Mouse (Mus musculus) neural tube, embryonic 10.5 days (tissue): ENCODE results near the gene Trim12a.
A peak's percentile ranks its signal among the peaks of the same experiment; 100 is the strongest.
"Not testable (repeated sequence)": the region's sequence is repeated elsewhere in the genome, so short reads cannot be mapped to it uniquely, and the experiment has no call there.

Experiments used
- DNase-seq: peaks from one replicate; pipeline ENCODE4 v3.0.0-alpha.2; 2017; ENCODE audit warnings: low spot score; ENCODE audit errors: extremely low spot score

Trim12a gene

GRCm38 (mm10) chr7:104315369-104316080 is at the start of gene Trim12a:
Gene Trim12a (minus strand): TSS chr7:104315466.
- DNase-seq = not testable (repeated sequence)

DNA sequence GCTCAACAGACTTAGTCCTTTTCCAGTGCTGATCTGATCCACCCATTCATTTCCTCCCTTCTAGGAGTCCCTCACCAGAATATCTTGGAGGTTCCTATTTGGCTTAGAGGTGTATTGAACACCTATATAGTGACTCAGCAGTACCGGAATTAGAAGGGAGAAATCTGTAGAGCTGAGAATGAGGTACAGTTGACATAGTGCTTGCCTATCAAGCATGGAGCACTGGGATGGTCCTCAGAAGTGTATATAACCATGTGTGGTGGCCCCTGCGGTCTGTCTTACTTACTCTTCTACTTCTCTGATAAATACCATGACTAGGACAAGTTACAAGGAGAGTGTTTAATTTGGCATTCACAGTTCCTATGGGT is 38.3 kb upstream of the Trim12a start:
- DNase-seq = no peak

GRCm38 (mm10) chr7:104352717-104353599 is 37.7 kb upstream of the Trim12a start, which contains the start of gene Trim12c:
Gene Trim12c (minus strand): TSS chr7:104353362.
- peak; percentile 48 for DNase-seq

GRCm38 (mm10) chr7:104348043-104348442 is 32.8 kb upstream of the Trim12a start:
- DNase-seq = not testable (repeated sequence)

- DNase-seq = not testable (repeated sequence)
These were observed 25.5 kb upstream of the Trim12a start for GRCm38 (mm10) chr7:104340744-104341143.

DNA sequence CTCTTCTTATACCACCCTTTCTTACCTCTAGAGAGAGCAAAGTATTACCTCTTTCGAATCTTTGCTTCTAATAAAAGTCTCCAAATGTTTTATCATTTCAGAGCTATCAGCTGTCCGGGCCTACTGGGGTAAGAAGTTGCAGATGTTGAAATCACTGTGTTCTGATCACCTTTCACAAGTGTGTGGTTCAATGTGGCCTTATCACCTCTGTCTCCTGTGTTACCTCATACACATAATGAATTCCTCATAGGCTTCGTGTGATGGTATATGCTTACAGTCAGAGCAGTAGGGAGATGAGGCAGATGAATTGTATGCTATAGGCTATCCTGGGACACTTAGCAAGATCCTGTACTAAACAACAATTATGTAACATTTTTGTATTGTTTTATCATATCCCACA is 20.3 kb upstream of the Trim12a start:
- not testable (repeated sequence) for DNase-seq

DNA sequence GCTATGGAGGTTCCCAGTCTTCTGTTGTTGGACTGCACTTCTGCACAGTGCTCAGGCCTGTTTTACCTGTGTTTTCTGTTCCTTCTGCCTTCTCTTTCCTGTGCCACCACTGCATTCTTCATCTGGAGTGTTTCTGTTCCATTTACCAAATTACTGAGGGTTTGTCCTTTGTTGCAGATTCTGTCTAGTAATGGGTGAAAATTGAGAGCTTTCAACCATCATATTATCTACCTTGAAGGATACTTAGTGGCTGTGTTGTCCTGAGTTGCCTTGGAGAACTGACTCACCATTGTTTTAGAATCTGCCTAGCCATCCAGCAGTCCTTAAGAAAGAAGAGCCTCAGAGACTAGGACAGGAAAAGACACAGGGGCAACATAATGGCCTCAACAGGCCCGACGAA is 13.9 kb upstream of the Trim12a start, which contains the start of gene Trim34b:
Gene Trim34b, plus strand, starts transcription at position 301 of the 400 bp plus-strand sequence.
- not testable (repeated sequence) for DNase-seq

DNA sequence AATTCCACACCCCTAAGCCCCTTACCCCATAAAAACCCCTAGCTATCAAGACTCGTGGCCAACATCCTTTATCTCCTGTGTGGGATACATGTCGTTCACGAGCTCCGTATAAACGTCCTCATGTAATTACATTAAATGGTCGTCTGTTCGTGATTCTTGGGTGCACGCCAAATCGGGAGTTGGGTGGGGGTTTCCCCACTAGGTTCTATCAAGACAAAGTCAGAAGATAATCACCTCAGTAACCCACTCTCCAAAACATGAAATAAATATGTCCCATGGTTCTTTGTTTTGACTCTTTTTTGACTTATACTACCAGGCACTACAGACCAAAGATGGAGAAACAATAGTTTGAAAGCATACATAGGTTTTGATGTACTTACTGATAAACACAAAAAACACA is 6.8 kb upstream of the Trim12a start:
- DNase-seq = no peak

DNA sequence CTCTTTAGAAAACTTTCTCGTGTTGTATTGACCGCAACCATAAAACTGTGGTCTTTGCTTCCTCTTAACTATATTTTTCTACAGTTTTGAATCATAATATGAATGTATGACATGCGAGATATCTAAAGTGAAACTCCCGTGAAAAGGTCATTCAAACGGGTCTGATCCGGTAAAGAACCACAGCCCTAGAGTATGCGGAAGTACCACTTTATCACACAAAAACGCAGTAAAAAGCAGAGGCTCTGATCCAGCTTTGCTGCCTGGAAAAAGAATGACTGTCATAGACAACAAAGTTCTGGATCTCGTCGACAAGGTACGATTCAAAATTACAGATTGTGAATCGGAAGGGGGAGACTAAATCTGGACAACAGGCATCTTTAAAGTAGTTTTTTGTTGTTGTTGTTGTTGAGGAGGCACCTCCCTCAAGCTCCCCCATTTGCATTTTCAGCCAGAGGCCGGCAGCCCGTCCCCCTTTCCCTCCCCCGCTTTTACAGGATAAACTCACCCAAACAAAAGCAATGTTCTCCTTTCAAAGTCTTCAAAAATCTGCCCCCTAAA is 391 bp downstream of the Trim12a start:
- peak; percentile 14 for DNase-seq

GRCm38 (mm10) chr7:104291638-104292400 is 23.4 kb downstream of the Trim12a start:
- no peak for DNase-seq

- DNase-seq = no peak
These were observed 24.6 kb downstream of the Trim12a start for GRCm38 (mm10) chr7:104290641-104291040.

- DNase-seq = not testable (repeated sequence)
These were observed 27.5 kb downstream of the Trim12a start, which contains the start of gene Trim5 for GRCm38 (mm10) chr7:104287576-104288443. Gene Trim5 (minus strand): TSS chr7:104288094.

GRCm38 (mm10) chr7:104279361-104279760 is 35.9 kb downstream of the Trim12a start:
- DNase-seq = not testable (repeated sequence)

- not testable (repeated sequence) for DNase-seq
These were observed 49.9 kb downstream of the Trim12a start for GRCm38 (mm10) chr7:104265335-104265734.

- DNase-seq = not testable (repeated sequence)
These were observed 54.9 kb downstream of the Trim12a start for GRCm38 (mm10) chr7:104260380-104260779.
